Mouse (Mus musculus) lung, postnatal 36 days (tissue): Measurements from ENCODE around the gene Brms1.

Experiments
- DNase-seq: peaks from one replicate; pipeline ENCODE4 v3.0.0; 2022; ENCODE audit warnings: mixed read lengths

The Brms1 gene

DNA sequence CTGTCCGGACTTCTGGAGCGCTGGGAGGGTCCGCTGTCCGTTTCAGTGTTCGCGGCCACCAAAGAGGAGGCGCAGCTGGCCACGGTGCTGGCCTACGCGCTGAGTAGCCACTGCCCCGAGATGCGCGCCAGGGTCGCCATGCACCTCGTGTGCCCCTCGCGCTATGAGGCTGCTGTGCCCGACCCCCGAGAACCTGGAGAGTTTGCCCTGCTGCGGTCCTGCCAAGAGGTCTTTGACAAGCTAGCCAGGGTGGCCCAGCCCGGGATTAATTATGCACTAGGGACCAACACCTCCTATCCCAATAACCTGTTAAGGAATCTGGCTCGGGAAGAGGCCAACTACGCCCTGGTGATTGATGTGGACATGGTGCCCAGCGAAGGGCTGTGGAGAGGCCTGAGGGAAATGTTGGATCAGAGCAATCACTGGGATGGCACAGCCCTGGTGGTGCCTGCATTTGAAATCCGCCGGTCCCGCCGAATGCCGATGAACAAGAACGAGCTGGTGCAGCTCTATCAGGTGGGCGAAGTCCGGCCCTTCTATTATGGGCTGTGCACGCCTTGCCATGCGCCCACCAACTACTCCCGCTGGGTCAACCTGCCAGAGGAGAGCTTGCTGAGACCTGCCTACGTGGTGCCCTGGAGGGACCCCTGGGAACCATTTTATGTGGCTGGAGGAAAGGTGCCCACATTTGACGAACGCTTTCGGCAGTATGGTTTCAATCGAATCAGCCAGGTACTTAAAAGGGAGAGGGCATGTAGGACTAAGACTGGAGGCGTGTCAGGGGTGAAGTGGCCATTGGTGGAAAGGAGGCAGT is 1.6 kb upstream of the Brms1 start:
- DNase-seq = no peak

DNA sequence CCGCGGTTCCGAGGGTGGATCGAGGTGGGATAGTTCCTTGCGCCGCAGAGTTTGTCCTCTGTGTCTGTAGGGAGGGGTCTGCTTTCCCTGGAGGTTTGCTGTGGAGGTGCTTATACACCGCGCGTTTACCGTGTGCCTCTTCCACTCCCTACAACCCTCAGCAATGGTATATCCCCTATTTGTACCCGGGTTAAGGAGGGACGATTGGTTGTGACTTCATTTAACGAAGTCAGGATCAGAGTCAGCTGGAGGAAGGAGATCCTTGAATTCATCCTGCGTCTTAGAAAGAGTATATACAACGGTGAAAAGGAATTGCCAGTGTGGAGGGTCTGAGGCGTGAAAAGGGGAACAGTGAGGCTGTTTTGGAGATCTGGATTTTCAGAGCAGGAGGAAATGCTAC is 434 bp downstream of the Brms1 start:
- DNase-seq = no peak

DNA sequence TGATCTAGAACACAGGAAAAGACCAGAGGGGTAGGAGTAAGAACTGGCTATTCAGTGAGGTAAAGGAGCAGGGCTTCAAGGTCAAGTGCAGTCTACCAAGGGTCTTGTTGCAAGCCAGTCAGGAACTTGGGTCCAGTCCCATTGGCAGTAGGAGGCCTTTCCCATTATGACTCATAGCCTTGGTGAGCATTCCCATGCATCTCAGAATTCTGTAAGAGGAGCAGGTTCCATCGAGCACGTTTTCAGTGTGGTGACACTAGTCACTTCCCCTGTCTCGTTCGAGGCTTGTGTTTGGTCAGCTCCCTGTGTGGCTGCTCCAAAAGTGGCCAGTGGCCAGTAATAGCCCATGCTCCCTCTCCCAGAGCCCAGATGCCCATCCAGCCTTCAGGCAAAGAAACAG is 4.4 kb downstream of the Brms1 start:
- DNase-seq = no peak

DNA sequence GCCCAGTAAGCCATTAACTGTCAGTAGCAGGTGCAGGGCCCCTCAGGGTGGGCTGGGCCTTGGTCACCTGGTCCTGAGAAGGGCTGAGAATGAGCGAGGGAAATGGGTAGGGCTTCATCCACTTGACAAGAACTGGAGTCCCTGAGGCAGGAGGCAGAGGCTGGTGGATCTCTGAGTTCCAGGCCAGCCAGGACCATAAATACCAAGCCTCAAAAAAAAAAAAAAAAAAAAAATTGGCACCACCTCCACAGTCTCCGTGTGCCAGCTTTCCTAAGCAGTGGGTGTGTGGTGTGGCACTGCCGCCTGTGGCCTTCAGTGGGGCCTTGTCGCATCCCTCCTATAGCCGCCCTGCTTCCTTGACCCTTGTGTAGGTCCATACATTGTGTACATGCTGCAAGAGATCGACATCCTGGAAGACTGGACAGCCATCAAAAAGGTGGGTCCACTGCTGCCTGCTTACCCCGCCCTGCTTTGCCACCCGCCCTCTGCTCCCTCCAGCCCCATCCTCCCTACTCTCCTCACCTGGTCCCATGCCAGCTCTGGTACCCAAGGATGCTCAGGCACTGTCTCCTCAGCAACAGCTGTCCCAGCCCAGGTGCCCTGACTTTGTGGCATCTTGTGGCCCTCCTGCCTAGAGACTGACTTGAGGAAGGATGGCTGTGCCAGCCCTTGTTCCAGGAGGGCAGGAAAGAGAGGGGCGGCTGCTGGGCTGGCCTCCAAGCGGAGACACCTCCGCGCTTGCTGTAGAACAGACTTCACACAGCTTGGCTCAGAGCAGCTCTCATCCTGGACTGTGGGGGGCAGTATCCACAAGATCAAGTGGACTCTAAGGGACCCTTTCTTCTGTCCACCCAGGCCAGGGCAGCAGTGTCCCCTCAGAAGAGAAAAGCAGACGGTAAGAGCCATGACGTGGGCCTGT is 7.2 kb downstream of the Brms1 start:
- no peak for DNase-seq

DNA sequence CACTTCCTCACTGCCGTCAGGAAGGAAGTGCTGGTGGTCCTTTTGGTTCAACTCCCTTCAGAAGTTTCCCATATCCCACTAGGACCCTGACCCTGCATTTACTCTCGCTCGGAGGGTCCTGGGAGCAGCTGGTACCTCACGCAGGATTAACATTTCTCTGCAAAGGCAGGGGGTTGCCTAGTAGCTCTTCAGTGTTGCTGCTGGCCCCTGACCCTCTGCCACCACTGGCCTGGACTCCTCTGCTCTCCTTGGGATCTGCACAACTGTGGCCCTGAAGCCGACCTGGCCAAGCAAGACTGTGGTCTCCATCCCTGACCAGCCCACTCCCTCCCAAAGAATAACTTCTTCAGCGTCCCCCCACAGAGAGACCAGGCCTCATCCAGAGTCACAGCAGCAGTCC is 8.2 kb downstream of the Brms1 start:
- DNase-seq = no peak

DNA sequence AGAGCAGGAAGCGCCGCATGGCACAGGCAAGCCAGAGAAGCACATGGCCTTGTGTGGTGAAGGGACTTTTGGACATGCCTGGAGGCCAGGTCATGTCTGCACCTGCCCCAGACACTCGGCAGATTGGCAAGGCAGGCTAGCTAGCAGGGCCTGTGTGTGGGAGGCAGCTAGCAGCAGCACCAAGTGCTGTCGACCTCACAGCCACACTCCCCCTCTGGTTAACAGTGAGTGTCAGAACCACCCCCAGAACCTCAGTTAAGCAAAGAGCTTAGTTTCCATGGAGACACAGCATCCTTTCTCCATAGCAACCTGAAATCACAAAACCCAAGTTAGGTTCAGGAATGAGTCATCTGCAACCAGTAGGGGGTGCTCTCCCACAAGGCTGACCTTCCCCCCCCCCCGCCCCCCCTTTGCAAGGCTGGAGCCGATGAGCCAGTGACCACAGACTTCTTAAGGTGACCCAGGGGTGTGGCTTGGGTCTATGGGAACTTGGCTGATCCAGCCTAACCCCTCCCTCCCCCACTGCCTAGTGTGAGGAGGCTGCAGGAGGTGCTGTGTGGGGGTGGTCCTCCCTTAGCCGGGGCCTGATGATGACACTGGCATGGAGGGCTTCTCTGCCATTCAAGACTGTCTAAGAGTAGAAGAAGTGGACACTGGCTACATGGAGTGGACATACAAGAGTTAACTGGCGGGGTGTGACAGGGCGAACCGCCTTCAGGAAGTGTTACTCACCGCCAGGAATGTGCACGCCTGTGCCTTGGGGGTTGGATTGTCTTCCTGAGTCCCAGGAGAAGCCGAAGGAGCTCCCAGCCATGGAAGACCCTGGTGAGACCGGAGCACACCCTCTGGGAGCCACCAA is 9.1 kb downstream of the Brms1 start, which contains the start of gene Rin1:
TSS of gene Rin1 (plus strand) at position 435 of the 859 bp plus-strand sequence.
- DNase-seq = peak; percentile 76

DNA sequence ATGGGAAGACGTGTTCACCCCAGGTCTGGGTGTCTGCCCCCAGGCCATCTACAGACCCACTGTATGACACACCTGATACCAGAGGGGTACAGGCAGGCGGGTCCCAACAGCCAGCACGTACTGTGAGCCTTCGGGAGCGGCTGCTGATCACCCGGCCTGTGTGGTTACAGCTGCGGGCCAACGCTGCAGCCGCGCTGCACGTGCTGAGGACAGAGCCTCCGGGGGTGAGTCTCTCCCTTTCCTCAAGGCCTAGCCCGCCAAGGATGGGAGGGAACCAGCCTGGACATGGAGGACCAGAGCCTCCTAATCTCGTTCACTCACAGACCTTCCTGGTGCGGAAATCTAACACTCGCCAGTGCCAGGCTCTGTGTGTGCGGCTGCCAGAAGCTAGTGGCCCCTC is 9.9 kb downstream of the Brms1 start:
- DNase-seq = no peak

DNA sequence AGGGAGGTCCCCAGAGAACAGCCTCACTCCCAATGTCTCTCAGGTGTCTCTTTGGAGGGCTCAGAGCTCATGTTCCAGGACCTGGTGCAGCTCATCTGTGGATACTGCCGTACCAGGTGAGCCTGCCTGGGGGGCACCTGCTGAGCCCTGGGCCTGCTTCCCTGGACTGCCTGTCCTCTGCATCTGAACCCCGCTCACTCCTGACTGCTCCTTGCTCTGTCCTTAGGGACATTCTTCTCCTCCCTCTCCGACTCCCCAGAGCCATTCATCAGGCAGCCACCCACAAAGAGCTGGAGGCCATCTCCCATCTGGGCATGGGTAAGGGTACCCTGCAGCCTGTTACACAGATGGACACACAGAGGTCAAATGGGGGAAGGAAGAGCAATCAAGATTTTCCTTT is 10.4 kb downstream of the Brms1 start:
- no peak for DNase-seq

DNA sequence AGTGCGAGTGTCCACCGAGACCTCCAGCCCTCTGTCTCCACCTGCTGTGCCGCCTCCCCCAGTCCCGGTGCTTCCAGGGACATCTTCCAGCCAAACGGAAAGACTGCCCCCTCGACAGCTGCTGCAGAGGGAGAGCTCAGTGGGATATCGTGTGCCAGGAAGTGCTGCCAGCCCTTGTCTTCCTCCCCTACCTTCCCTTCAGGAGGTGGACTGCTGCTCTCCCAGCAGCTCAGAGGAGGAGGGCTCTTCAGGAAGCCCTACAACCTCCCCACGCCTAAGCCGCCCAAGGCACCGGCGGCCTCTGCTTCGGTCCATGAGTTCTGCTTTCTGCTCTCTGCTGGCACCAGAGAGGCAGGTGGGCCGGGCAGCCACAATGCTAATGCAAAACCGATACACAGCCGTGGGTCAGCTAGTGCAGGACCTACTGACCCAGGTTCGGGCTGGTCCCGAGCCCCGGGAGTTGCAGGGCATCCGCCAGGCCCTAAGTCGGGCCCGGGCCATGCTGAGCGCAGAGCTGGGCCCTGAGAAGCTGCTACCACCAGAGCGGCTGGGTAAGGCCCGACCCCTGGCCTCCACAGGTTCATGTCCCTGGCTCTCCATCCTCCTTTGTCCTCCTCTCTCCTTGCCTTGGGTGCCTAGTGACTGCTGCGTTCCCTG is 11.1 kb downstream of the Brms1 start:
- DNase-seq = no peak

DNA sequence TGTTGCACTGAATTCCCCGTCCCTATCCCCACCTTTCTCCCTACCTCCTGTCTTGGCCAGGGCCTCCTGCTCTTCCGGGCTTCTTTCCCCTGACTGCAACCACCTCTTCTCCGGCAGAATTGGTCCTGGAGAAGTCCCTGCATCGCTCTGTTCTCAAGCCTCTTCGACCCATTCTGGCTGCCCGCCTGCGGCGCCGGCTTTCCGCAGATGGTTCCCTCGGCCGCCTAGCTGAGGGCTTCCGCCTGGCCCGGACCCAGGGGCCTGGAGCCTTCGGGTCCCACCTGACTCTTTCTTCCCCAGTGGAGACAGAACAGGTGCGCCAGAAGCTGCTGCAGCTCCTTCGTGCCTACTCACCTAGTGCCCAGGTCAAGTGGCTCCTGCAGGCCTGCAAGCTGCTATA is 11.7 kb downstream of the Brms1 start:
- DNase-seq = no peak

DNA sequence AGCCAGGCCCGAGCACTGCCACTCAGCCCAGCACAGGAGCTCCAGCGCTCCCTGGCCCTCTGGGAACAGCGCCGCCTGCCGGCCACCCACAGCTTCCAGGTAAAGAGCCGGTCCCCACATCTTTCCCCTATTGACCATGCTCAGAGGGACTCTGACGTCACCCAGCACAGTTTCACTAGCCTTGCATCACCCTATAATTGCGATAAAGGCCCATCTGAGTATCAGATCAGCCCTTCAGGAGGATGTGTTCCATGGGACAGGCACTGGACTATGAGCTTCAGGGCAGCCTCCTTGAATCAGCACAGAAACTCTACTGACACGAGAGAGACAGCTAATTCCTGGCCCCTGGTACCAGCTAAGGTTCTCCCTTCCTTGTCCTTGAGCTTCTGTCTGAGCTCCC is 12.8 kb downstream of the Brms1 start:
- DNase-seq = peak; percentile 53

DNA sequence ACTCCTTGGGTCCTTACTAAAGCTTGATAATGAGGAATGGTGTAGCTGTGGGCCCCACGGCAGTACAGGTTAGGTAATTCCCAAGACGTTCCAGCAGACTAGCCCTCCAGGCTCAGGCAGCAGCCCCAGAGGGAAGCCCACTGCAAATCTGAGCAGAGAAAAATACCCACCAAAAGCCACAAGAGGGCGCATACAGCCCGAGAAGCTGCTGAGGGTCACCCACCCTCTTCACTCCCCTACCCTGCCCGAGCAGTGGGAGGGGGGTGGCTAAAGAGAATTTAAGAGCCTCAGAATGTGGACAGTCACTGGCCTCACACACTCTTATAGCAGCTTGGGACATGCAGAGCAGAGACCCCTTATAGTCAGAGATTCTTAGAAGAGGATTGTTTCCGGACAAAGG is 15.1 kb downstream of the Brms1 start:
- peak; percentile 50 for DNase-seq

DNA sequence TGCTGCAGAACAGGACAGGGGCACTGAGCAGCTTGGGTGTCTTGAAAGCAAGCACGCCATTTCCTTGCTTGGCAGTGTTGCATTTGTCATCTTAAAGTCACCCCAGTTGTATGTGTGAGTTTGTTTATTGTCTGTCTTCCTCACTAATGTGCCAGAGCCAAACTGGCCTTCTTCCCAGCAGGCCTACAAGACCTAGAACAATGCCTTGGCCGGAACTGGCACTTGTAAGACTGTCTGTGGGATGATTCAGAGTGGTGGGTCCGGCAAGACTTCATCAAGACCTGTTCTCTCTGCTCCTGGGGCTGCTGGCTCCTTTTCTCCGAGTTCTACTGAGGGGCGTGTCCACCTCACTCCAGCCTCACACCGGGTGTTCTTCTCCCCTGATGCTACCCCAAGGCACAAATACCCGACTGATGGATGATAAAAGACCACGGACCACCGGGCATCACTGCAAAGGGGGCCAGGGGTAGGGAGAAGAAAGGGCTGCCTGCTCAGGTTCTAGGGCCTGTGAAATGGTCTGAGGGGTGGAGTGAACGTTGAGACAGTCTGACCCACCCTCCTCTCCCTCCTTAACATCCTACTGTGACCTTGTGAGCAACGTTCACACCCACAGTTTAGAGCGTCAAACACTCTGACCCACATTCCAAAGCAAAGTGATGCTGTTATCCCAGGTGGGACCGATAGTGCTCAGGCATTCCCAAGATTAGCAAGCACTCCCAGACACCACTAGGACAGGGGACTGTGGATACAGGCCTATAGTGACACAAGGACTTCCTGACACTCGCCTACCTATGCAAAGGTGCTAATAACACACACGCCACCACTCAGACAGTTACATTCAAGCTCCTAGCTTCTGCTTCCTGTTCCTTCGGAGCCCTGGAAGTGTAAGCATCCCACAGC is 17.0 kb downstream of the Brms1 start:
- peak; percentile 79 for DNase-seq

DNA sequence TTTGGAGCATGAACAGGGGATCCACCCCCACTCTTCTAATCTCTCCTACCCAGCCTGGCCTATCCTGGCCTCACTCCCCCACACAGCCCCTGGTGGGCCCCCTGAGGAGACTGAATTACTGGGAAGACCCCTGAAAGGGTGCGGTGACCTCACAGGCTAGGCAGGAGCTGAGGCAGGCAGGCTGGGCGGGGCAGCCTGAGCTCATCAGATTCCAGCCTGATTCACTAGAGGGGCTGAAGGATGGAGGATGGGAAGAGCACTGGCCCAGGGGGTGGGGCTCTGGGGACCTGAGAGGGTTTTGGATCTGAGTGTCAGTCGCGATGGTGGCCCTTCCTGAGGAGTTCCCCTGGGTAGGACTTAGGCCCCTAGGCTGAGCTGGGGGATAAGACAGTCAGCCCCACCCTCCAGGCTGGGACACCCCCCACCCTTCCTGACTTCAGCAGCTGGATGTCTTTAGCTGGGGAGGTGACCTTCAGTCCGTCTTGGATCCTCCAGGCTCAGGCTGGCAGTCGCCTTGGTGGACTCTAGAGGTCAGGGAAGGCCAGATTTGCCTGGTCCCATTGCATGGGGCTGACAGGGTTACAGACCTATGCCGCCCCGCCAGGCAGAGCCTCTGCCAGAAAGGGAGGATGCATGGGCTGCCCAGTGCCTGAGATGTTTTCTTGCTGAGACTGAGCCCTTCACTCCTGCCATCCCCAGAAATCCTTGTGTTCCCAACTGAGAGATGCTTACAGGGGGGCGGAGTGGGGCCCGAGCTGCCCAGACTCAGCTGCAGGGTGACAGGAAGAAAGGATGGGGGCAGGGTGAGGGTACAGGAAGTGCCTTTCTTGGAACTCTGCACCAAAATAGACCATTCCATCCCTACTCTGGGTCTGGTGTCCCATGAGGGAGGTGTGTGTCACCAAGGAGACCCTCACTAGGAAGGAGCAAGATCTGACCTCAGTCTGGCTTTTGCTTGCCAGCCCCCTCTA is 17.9 kb downstream of the Brms1 start:
- DNase-seq = peak; percentile 53

DNA sequence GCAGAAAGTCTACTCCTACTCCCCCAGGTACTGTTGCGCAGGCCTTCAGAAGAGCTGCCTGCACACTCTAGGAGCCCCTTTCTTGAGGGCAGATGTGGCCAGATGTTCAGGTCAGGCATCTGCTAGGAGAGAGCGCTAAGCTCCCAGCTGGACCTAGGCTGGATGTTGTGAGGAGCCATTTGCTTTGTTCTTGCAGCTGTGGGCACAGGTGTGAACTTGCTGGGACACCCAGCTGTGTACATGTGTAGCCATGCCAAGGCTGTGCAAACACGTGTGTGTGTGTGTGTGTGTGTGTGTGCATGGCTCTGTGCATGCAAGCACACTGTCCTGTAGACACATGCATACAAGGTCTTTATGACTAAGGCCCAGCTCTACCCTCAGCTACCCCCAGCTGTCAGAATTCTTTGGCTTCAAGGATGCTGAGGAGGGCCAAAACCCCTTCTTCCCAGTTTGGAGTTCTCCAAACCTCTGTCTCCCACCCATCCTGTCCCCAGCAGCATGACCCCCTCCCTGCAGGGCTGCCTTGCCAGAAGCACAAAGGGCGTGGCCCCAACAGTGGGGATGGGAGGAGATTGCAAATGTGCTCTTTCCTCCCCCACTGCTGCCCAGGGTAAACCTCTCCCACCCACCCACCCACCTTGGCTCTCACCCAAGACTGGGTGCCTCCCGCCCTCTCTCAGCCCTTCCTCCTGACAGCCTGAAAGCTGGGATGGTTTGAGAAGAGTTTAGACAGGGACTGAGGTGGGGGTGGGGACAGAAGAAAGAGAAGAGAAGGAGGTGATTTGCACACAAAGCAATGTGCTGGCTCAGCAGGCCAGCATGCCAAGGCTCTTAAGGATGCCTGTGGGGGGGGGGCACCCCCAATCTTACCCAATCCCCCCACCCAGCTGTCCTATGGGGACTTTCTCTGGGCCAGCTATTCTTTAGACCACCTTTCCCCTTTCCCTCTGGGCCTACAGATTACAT is 19.5 kb downstream of the Brms1 start:
- DNase-seq = peak; percentile 29

DNA sequence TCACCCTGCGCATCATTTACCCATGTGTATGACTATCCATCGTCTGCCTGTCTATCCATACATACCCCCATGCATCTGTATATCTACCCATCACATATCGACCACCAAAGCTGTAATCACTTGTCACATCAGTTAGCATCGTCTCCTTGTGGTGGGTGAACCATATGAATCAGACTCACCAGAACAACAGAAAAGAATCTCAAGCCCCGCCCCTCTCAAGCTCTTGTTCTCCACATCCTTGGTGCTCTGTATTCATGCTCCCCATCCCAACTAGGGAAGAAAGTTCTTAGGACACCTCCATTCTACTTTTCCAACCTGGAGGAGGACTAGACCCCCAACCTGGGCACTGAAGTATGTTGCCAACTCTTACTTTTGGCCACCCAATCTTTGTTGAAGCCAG is 20.9 kb downstream of the Brms1 start:
- no peak for DNase-seq

DNA sequence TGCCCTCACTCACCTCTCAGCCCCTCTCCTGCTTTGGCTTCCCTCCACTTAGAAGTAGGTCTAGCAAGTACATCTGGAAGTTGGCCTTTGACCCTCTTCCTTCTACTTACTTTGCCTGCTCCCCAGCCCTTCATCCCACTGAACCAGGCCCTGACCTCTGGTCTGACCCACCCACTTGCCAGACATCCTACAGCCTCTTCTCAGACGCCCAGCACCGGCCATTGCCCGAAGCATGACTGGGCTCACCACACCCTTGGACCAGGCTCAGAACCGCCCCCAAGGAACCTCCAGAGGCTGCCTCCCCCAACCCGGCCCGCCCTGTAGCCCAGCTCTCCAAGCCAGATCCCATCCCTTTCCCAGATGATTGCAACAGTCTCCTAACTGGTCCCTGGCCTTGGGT is 21.3 kb downstream of the Brms1 start:
- DNase-seq = peak; percentile 35

DNA sequence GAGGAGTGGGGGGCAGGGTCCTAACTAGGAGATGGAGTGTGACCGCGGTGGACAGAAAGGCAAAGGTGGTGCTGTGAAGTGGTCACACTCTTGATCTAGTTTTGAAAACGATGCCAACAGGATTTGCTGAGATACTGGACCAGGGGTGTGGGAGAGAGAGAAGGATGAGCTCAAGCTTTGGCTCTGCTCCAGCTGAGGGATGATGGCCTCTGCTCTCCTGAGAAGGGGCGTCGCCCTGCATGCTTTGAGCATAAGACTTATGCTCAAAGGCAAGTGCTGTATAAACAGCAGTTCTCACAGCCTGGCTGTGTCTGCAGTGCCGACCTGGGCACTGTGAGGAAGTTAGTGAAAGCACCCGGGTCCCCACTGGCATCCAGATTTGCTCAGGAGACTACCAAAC is 23.9 kb downstream of the Brms1 start:
- DNase-seq = no peak
